8 mouse cellular contexts compared by ENCODE assay signal in the genomic region with DNA sequence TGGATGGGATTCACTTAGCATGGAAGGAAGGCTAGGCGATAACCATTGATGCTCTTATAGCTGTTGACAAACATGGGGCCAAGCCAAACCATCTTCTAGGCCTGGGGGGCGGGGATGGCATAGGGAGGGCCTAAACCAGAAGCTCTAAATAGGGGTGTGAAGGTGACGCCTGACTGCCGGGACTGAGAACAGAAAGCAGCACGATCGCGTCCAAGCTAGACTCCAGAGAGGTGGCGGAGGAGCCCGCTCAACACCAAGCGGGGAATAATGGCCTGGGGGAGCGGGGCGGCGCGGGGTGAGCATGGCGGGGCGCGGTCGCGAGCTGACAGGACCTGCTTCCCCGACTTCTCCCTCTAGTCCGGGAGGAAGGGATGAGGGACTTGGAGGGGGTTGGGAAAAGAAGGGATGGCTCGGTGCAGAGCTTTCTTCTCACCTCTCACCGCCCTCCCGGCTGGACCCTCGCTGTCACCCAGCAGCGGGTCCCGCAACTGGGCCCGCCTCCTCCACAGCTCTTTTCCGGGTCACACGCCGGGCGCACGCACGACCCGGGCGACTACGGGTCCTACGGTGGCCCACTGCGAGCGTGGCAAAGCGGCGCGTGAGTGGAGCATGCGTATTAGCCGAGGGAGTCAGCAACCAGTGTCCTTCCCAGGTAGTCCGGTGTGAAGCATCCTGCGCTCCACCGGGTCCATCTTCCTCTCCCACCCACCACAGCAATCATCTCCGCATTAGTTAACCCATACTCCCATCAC. TPM values are rescaled to one million over a fixed set of nuclear protein-coding genes. Genes with fewer than 3 reads are reported as not detected.
DNase-seq lines count a peak whose midpoint lies in the region; ATAC-seq and TF ChIP-seq lines count a peak whose summit lies in the region.

Gene Cul9, minus strand, starts transcription at position 576 of the 752 bp plus-strand sequence.

- H3K9me3 ChIP-seq in forebrain, embryonic 10.5 days, result no peaks in the 10 kb centered on the region
- H3K9me3 ChIP-seq in heart, embryonic 12.5 days (replicated peaks), result no peaks in the 10 kb centered on the region
- no peaks in the 10 kb centered on the region for H3K9me3 ChIP-seq in kidney, embryonic 15.5 days (replicated peaks)
- H3K9me3 ChIP-seq in limb, embryonic 14.5 days (ENCODE audit: control insufficient read depth, low read length), result no peaks in the 10 kb centered on the region
- no peaks in the 10 kb centered on the region for H3K9me3 ChIP-seq in midbrain, embryonic 16.5 days (replicated peaks; ENCODE audit: control insufficient read depth, low read length, poor library complexity, severe bottlenecking)

- H3K9ac ChIP-seq in heart, embryonic 12.5 days, result peak within 1 kb of the TSS; percentile 74
- peak within 1 kb of the TSS; percentile 65 for H3K9ac ChIP-seq in kidney, embryonic 15.5 days
- H3K9ac ChIP-seq in limb, embryonic 14.5 days (ENCODE audit: low read depth, low read length, severe bottlenecking), result peak within 1 kb of the TSS; percentile 69
- H3K9ac ChIP-seq in midbrain, embryonic 16.5 days (ENCODE audit: low read depth, low read length), result peak within 1 kb of the TSS; percentile 95

- TF ChIP-seq POLR2A in bone marrow macrophage, adult 2 months (IDR thresholded peaks at IDR 0.05; ENCODE audit: borderline replicate concordance, low read depth, low read length), result no peak
- TF ChIP-seq POLR2A in limb, embryonic 14.5 days (IDR thresholded peaks at IDR 0.05; ENCODE audit: borderline replicate concordance, extremely low read depth, insufficient read depth, insufficient read length), result 0 out of 2 replicates have a peak, but pooled peaks have one; percentile 36

- peak; percentile 48; the same call in 1 of the 2 replicates for ATAC-seq in heart, embryonic 12.5 days (ENCODE audit: insufficient number of reproducible peaks, low FRiP score)
- ATAC-seq in kidney, embryonic 15.5 days (replicated peaks; ENCODE audit: low FRiP score), result peak; percentile 63
- peak; percentile 72 for ATAC-seq in limb, embryonic 14.5 days (ENCODE audit: low FRiP score, low read depth)
- ATAC-seq in midbrain, embryonic 16.5 days, result peak; percentile 93

- no peak for TF ChIP-seq CTCF in bone marrow macrophage, adult 2 months (IDR thresholded peaks at IDR 0.05; ENCODE audit: low read depth, low read length)

- WGBS in forebrain, embryonic 10.5 days, result 1% methylated on average over 49 of the region's 49 CpGs
- 2% methylated on average over 49 of the region's 49 CpGs for WGBS in heart, embryonic 12.5 days
- 2% methylated on average over 47 of the region's 49 CpGs for WGBS in kidney, embryonic 15.5 days
- 1% methylated on average over 41 of the region's 49 CpGs for WGBS in limb, embryonic 14.5 days
- WGBS in midbrain, embryonic 16.5 days, result under 1% methylated on average over 38 of the region's 49 CpGs

- peak; percentile 27 for DNase-seq in 416B (ENCODE audit: low read depth)
- peak; percentile 56 for DNase-seq in forebrain, embryonic 10.5 days (ENCODE audit: extremely low spot score, low spot score)
- DNase-seq in limb, embryonic 14.5 days (ENCODE audit: low spot score), result peak; percentile 37
- DNase-seq in splenic B cell, adult 2 months (ENCODE audit: low read depth, low spot score), result peak; percentile 56

- peak within 1 kb of the TSS; percentile 80 for H3K4me2 ChIP-seq in heart, embryonic 12.5 days
- peak within 1 kb of the TSS; percentile 93 for H3K4me2 ChIP-seq in kidney, embryonic 15.5 days
- peak within 1 kb of the TSS; percentile 64 for H3K4me2 ChIP-seq in limb, embryonic 14.5 days (replicated peaks; ENCODE audit: low read depth, low read length, severe bottlenecking)
- peak within 1 kb of the TSS; percentile 75 for H3K4me2 ChIP-seq in midbrain, embryonic 16.5 days (ENCODE audit: low read length)

- H3K36me3 ChIP-seq in forebrain, embryonic 10.5 days (replicated peaks), result peaks cover 37% of the 10 kb centered on the region
- H3K36me3 ChIP-seq in heart, embryonic 12.5 days, result peaks cover 43% of the 10 kb centered on the region
- H3K36me3 ChIP-seq in kidney, embryonic 15.5 days, result peaks cover 37% of the 10 kb centered on the region
- peaks cover 42% of the 10 kb centered on the region for H3K36me3 ChIP-seq in limb, embryonic 14.5 days (ENCODE audit: control insufficient read depth, insufficient read depth, low read length)
- H3K36me3 ChIP-seq in midbrain, embryonic 16.5 days (ENCODE audit: control insufficient read depth, insufficient read depth, low read length), result peaks cover 30% of the 10 kb centered on the region
- H3K36me3 ChIP-seq in splenic B cell, adult 2 months (ENCODE audit: control insufficient read depth, insufficient read depth, low read length, poor library complexity, severe bottlenecking), result no peaks in the 10 kb centered on the region; the same call in 1 of the 2 replicates

- no peak within 1 kb of the TSS for H3K27ac ChIP-seq in bone marrow macrophage, adult 2 months (ENCODE audit: insufficient read depth, low read depth, low read length)
- peak within 1 kb of the TSS; percentile 77 for H3K27ac ChIP-seq in forebrain, embryonic 10.5 days
- no peak within 1 kb of the TSS; the same call in 1 of the 2 replicates for H3K27ac ChIP-seq in heart, embryonic 12.5 days (ENCODE audit: poor library complexity, severe bottlenecking)
- peak within 1 kb of the TSS; percentile 51; the same call in 1 of the 2 replicates for H3K27ac ChIP-seq in kidney, embryonic 15.5 days
- H3K27ac ChIP-seq in limb, embryonic 14.5 days (replicated peaks; ENCODE audit: low read depth, low read length), result no peak within 1 kb of the TSS
- peak within 1 kb of the TSS; percentile 80 for H3K27ac ChIP-seq in midbrain, embryonic 16.5 days (ENCODE audit: low read length)

- H3K27me3 ChIP-seq in forebrain, embryonic 10.5 days (ENCODE audit: poor library complexity, severe bottlenecking), result peaks cover 55% of the 10 kb centered on the region
- H3K27me3 ChIP-seq in heart, embryonic 12.5 days (replicated peaks), result peaks cover 6% of the 10 kb centered on the region; the same call in 1 of the 2 replicates
- H3K27me3 ChIP-seq in kidney, embryonic 15.5 days, result no peaks in the 10 kb centered on the region
- H3K27me3 ChIP-seq in limb, embryonic 14.5 days (ENCODE audit: control insufficient read depth, insufficient read depth, low read length), result no peaks in the 10 kb centered on the region
- no peaks in the 10 kb centered on the region for H3K27me3 ChIP-seq in midbrain, embryonic 16.5 days (ENCODE audit: control insufficient read depth, insufficient read depth, low read depth, low read length)
- H3K27me3 ChIP-seq in splenic B cell, adult 2 months (ENCODE audit: control insufficient read depth, insufficient read depth, low read length, poor library complexity, severe bottlenecking), result no peaks in the 10 kb centered on the region

- H3K4me1 ChIP-seq in bone marrow macrophage, adult 2 months (ENCODE audit: control insufficient read depth, insufficient read depth, low read length), result 0 out of 2 replicates have a peak, but pooled peaks cover 2% of the 10 kb centered on the region
- peaks cover 35% of the 10 kb centered on the region for H3K4me1 ChIP-seq in forebrain, embryonic 10.5 days
- H3K4me1 ChIP-seq in heart, embryonic 12.5 days (replicated peaks), result peaks cover 26% of the 10 kb centered on the region
- H3K4me1 ChIP-seq in kidney, embryonic 15.5 days, result peaks cover 34% of the 10 kb centered on the region
- peaks cover 5% of the 10 kb centered on the region; the same call in 1 of the 2 replicates for H3K4me1 ChIP-seq in limb, embryonic 14.5 days (ENCODE audit: control insufficient read depth, insufficient read depth, low read length)
- H3K4me1 ChIP-seq in midbrain, embryonic 16.5 days (ENCODE audit: control insufficient read depth, insufficient read depth, low read length), result peaks cover 12% of the 10 kb centered on the region

- peak within 1 kb of the TSS; percentile 63 for H3K4me3 ChIP-seq in bone marrow macrophage, adult 2 months (ENCODE audit: insufficient read depth, low read length)
- H3K4me3 ChIP-seq in forebrain, embryonic 10.5 days, result peak within 1 kb of the TSS; percentile 66
- H3K4me3 ChIP-seq in heart, embryonic 12.5 days, result peak within 1 kb of the TSS; percentile 59
- H3K4me3 ChIP-seq in kidney, embryonic 15.5 days (replicated peaks), result peak within 1 kb of the TSS; percentile 66
- H3K4me3 ChIP-seq in limb, embryonic 14.5 days (replicated peaks; ENCODE audit: low read length), result peak within 1 kb of the TSS; percentile 48
- peak within 1 kb of the TSS; percentile 89 for H3K4me3 ChIP-seq in midbrain, embryonic 16.5 days (ENCODE audit: low read depth, low read length)

RNA-seq across cellular contexts. Expression of gene Cul9, which starts in this region (rescaled TPM):
- polyA plus RNA-seq in bone marrow macrophage, adult 2 months (2012; ENCODE audit: insufficient read depth, insufficient read length, missing spikeins), result 27.7 and 46.3 TPM in 2 replicates
- polyA plus RNA-seq in forebrain, embryonic 10.5 days (2016; fragmentation: Nextera tagmentation; extraction: Ambion mirVana), result 3.5 and 3.7 TPM in 2 replicates
- 7.2 and 7.4 TPM in 2 replicates for polyA plus RNA-seq in heart, embryonic 12.5 days (2016; fragmentation: Nextera tagmentation; extraction: Ambion mirVana)
- 5.3 and 5.8 TPM in 2 replicates for polyA plus RNA-seq in kidney, embryonic 15.5 days (2015; fragmentation: Nextera tagmentation; extraction: Ambion mirVana)
- 21.1 and 25.3 TPM in 2 replicates for polyA plus RNA-seq in limb, embryonic 14.5 days (2012; rRNA removed)
- 6.9 and 8.2 TPM in 2 replicates for polyA plus RNA-seq in limb, embryonic 14.5 days (2014; fragmentation: Nextera tagmentation; extraction: Ambion mirVana)
- polyA plus RNA-seq in midbrain, embryonic 16.5 days (2015; fragmentation: Nextera tagmentation; extraction: Ambion mirVana), result 26.8 and 28.0 TPM in 2 replicates

Comparison
In these comparisons a context has a peak if more than half of its experiments do, and no peak if none do; other contexts are left out.
1. H3K27ac ChIP-seq: peak in forebrain, embryonic 10.5 days (single experiment), kidney, embryonic 15.5 days (single experiment) and midbrain, embryonic 16.5 days (single experiment); none in bone marrow macrophage, adult 2 months (single experiment), heart, embryonic 12.5 days (single experiment) and limb, embryonic 14.5 days (single experiment).
2. Peak in every context shown above with its lines, with median percentiles within 50 percentile points of each other: DNase-seq, H3K4me3 ChIP-seq, ATAC-seq, H3K4me2 ChIP-seq and H3K9ac ChIP-seq.